ENCODE assay signal across 14 mouse cellular contexts in genomic region chr1:143263263-143264038, GRCm38 (mm10).
DNase-seq lines count a peak whose midpoint lies in the region; ATAC-seq and TF ChIP-seq lines count a peak whose summit lies in the region.
"Had no signal": no experiment of that assay in that cellular context is flagged by ENCODE, and none has a peak within 500 bp of the region (broad histone marks: within the 10 kb centered on the region; RNA-seq: fewer than 3 reads in every experiment).

No protein-coding gene starts in this region.

- 81% methylated on average over 11 of the region's 11 CpGs for WGBS in forebrain, embryonic 13.5 days
- 88% methylated on average over 11 of the region's 11 CpGs for WGBS in forebrain, postnatal 0 days
- WGBS in liver, embryonic 11.5 days = 68% methylated on average over 11 of the region's 11 CpGs
- WGBS in embryonic facial prominence, embryonic 15.5 days = 75% methylated on average over 11 of the region's 11 CpGs

- peak; percentile 14; the same call in 1 of the 2 replicates for ATAC-seq in forebrain, embryonic 13.5 days
- ATAC-seq in forebrain, postnatal 0 days = no peak
- peak; percentile 39; the same call in 1 of the 2 replicates for ATAC-seq in liver, embryonic 11.5 days (replicated peaks; ENCODE audit: low FRiP score)
- 0 out of 2 replicates have a peak, but pooled peaks have one; percentile 47 for ATAC-seq in embryonic facial prominence, embryonic 15.5 days (ENCODE audit: insufficient number of reproducible peaks, low FRiP score, low TSS enrichment, low read depth)

- H3K27me3 ChIP-seq in forebrain, embryonic 13.5 days = no peaks in the 10 kb centered on the region
- H3K27me3 ChIP-seq in forebrain, postnatal 0 days (ENCODE audit: insufficient read depth, low read length) = no peaks in the 10 kb centered on the region
- H3K27me3 ChIP-seq in liver, embryonic 11.5 days (replicated peaks; ENCODE audit: control insufficient read depth, insufficient read depth, low read length) = no peaks in the 10 kb centered on the region
- H3K27me3 ChIP-seq in embryonic facial prominence, embryonic 15.5 days = no peaks in the 10 kb centered on the region
- H3K27me3 ChIP-seq: liver, embryonic 13.5 days had no signal

- no peak for DNase-seq in forebrain, postnatal 0 days
- no peak for DNase-seq in liver, embryonic 11.5 days (ENCODE audit: low spot score)
- DNase-seq in liver (no peak), ES-CJ7 (ENCODE audit: low read depth, low spot score) (peak; percentile 31)
- no peak for DNase-seq in thymus, postnatal 4 days
- no peak for DNase-seq in gastrocnemius, postnatal 25 days
- DNase-seq: cerebellum, adult 11-12 months; kidney, postnatal 36 days; liver, embryonic 13.5 days; retina, postnatal 1 day; thymus, postnatal 25 days had no signal

- H3K4me3 ChIP-seq in forebrain, embryonic 13.5 days = no peak overlapping the region
- H3K4me3 ChIP-seq in forebrain, postnatal 0 days (ENCODE audit: low read depth, low read length) = no peak overlapping the region
- H3K4me3 ChIP-seq in liver, embryonic 11.5 days (ENCODE audit: low read depth, low read length) = no peak overlapping the region
- no peak overlapping the region for H3K4me3 ChIP-seq in embryonic facial prominence, embryonic 15.5 days (replicated peaks)
- H3K4me3 ChIP-seq: liver, embryonic 13.5 days had no signal

- H3K9me3 ChIP-seq in forebrain, embryonic 13.5 days (replicated peaks) = no peaks in the 10 kb centered on the region
- no peaks in the 10 kb centered on the region for H3K9me3 ChIP-seq in forebrain, postnatal 0 days (ENCODE audit: low read length)
- no peaks in the 10 kb centered on the region for H3K9me3 ChIP-seq in liver, embryonic 11.5 days (ENCODE audit: control insufficient read depth, low read length)
- no peaks in the 10 kb centered on the region for H3K9me3 ChIP-seq in embryonic facial prominence, embryonic 15.5 days (replicated peaks)
- H3K9me3 ChIP-seq: liver, embryonic 13.5 days had no signal

- no peak for TF ChIP-seq CTCF in forebrain, postnatal 0 days (IDR thresholded peaks at IDR 0.05; ENCODE audit: low read depth)

- no peaks in the 10 kb centered on the region for H3K36me3 ChIP-seq in forebrain, embryonic 13.5 days (ENCODE audit: poor library complexity, severe bottlenecking)
- H3K36me3 ChIP-seq in forebrain, postnatal 0 days (ENCODE audit: insufficient read depth) = no peaks in the 10 kb centered on the region
- H3K36me3 ChIP-seq in liver, embryonic 11.5 days (ENCODE audit: control insufficient read depth, insufficient read depth, low read length) = no peaks in the 10 kb centered on the region
- no peaks in the 10 kb centered on the region for H3K36me3 ChIP-seq in embryonic facial prominence, embryonic 15.5 days
- H3K36me3 ChIP-seq: liver, embryonic 13.5 days had no signal

- no peak overlapping the region for H3K4me2 ChIP-seq in forebrain, embryonic 13.5 days
- no peak overlapping the region for H3K4me2 ChIP-seq in forebrain, postnatal 0 days (ENCODE audit: low read depth)
- H3K4me2 ChIP-seq in liver, embryonic 11.5 days = no peak overlapping the region
- no peak overlapping the region for H3K4me2 ChIP-seq in embryonic facial prominence, embryonic 15.5 days (replicated peaks)
- H3K4me2 ChIP-seq: liver, embryonic 13.5 days had no signal

- no peak overlapping the region for H3K27ac ChIP-seq in forebrain, embryonic 13.5 days
- no peak overlapping the region for H3K27ac ChIP-seq in forebrain, postnatal 0 days (ENCODE audit: low read depth, low read length)
- no peak overlapping the region for H3K27ac ChIP-seq in liver, embryonic 11.5 days (ENCODE audit: low read depth, low read length)
- no peak overlapping the region for H3K27ac ChIP-seq in embryonic facial prominence, embryonic 15.5 days (replicated peaks)
- H3K27ac ChIP-seq: liver, embryonic 13.5 days; macrophage had no signal

- H3K4me1 ChIP-seq in forebrain, embryonic 13.5 days = peaks cover 6% of the 10 kb centered on the region; the same call in 1 of the 2 replicates
- H3K4me1 ChIP-seq in forebrain, postnatal 0 days (ENCODE audit: insufficient read depth) = no peaks in the 10 kb centered on the region
- no peaks in the 10 kb centered on the region for H3K4me1 ChIP-seq in liver, embryonic 11.5 days (replicated peaks; ENCODE audit: control insufficient read depth, insufficient read depth, low read length)
- H3K4me1 ChIP-seq in embryonic facial prominence, embryonic 15.5 days = no peaks in the 10 kb centered on the region
- H3K4me1 ChIP-seq: liver, embryonic 13.5 days had no signal

- H3K9ac ChIP-seq in forebrain, embryonic 13.5 days = no peak overlapping the region
- H3K9ac ChIP-seq in forebrain, postnatal 0 days = no peak overlapping the region
- no peak overlapping the region for H3K9ac ChIP-seq in liver, embryonic 11.5 days (ENCODE audit: low read depth, low read length)
- no peak overlapping the region for H3K9ac ChIP-seq in embryonic facial prominence, embryonic 15.5 days
- H3K9ac ChIP-seq: liver, embryonic 13.5 days had no signal
